Mouse (Mus musculus) lung, embryonic 16.5 days (tissue): Measurements from ENCODE around the gene Figla. TPM values are rescaled to one million over a fixed set of nuclear protein-coding genes. Genes with fewer than 3 reads are reported as not detected.
"Not testable (repeated sequence)": the region's sequence is repeated elsewhere in the genome, so short reads cannot be mapped to it uniquely, and the experiment has no call there.

Experiments
- ATAC-seq: fragments of 200-750 bp; cut with Nextera tagmentation; 2 replicates; pipeline ENCODE4 v1.8.0; 2017; ENCODE audit warnings: low read depth, mild to moderate bottlenecking, moderate library complexity
- H3K27ac ChIP-seq: fragments of 300-500 bp; sonication (generic); 2 replicates; pipeline ENCODE4 v1.5.1; 2014; ENCODE audit warnings: mild to moderate bottlenecking, control low read depth, low read length
- H3K27me3 ChIP-seq: fragments of 300-500 bp; sonication (generic); 2 replicates; pipeline ENCODE4 v1.6.1; 2014; ENCODE audit warnings: low read depth, low read length, mixed read lengths; ENCODE audit not compliant: control insufficient read depth, insufficient read depth
- H3K36me3 ChIP-seq: fragments of 300-500 bp; sonication (generic); 2 replicates; pipeline ENCODE4 v1.6.1; 2014; ENCODE audit warnings: low read length; ENCODE audit not compliant: control insufficient read depth, insufficient read depth
- H3K4me1 ChIP-seq: fragments of 300-500 bp; sonication (generic); replicated peaks from 2 replicates; pipeline ENCODE4 v1.6.1; 2014; ENCODE audit warnings: low read length, mixed read lengths; ENCODE audit not compliant: control insufficient read depth, insufficient read depth
- H3K4me2 ChIP-seq: fragments of 300-500 bp; sonication (generic); 2 replicates; pipeline ENCODE4 v1.6.1; 2014; ENCODE audit warnings: low read depth, low read length, control low read depth
- H3K4me3 ChIP-seq: fragments of 300-500 bp; sonication (generic); 2 replicates; pipeline ENCODE4 v1.5.1; 2014; ENCODE audit warnings: mild to moderate bottlenecking, low read length, control low read depth
- H3K9ac ChIP-seq: fragments of 300-500 bp; sonication (generic); 2 replicates; pipeline ENCODE4 v1.6.1; 2014; ENCODE audit warnings: low read length, control low read depth
- H3K9me3 ChIP-seq: fragments of 300-500 bp; sonication (generic); 2 replicates; pipeline ENCODE4 v1.6.1; 2016; ENCODE audit warnings: low read length; ENCODE audit not compliant: control insufficient read depth
- WGBS: fragments of 180-500 bp; shearing (Covaris S2); extraction: QIAGEN DNeasy Blood & Tissue Kit; methylation state at CpG from one replicate; pipeline ENCODE4 v1.1.7; 2014; 5-methylcytosine and 5-hydroxymethylcytosine counted together
- polyA plus RNA-seq: library from polyadenylated mRNA; unstranded; fragments of >200 nt; fragmentation: Nextera tagmentation; extraction: Ambion mirVana; gene quantifications from 2 replicates; pipeline ENCODE4 v1.2.1, GENCODE M21; 2015

The Figla gene
- polyA plus RNA-seq, result not detected in 2 replicates

DNA sequence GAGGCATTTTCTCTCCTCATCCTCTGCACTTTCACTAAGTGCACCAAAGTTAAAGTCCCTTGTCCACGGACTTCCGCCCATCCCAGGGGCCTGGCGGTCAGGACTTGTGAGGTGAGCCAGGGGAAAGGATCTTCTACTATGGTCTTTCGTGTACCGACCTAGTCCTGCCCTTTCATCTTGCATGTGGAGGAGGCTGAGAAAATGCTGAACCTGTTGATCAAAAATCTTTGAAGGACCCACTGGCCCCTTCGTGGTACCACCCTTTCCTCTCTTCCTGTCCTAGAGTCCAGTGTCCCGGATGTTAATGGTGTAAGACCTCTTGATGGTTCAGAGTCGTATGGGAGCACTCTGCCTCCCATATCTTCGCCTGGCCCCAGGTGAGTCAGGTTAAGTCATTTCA is at the start of gene Figla:
Figla (plus strand) TSS at position 301 of the 400 bp plus-strand sequence.
- WGBS, result 68% methylated on average over 9 of the region's 9 CpGs

DNA sequence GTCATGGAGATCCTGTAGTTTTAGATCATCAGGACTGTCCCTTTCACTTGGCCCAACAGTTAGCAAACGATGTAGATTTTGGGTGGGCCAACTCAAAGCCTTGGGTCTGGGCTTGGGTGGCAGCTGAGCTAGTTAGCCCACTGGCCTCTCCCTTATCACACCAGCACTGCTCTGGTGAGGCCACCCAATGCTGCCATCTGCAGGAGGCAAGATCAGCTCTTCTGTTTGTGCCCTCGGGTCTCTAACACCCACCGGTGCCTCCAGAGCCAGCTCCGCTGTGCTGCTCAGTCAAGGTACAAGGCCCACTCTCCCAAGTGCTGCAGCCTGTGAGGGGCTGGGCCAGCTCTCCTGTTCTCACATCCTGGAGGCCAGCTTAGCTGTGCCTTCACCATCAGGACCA is 49.3 kb upstream of the Figla start:
- no peaks in the 10 kb centered on the region for H3K36me3 ChIP-seq
- H3K4me3 ChIP-seq, result no peak overlapping the region
- H3K9me3 ChIP-seq, result no peaks in the 10 kb centered on the region
- no peak overlapping the region for H3K9ac ChIP-seq
- no peak overlapping the region for H3K27ac ChIP-seq
- H3K4me1 ChIP-seq, result peaks cover 2% of the 10 kb centered on the region; the same call in 1 of the 2 replicates
- no peak overlapping the region for H3K4me2 ChIP-seq
- WGBS, result 67% methylated on average over 4 of the region's 4 CpGs
- H3K27me3 ChIP-seq, result no peaks in the 10 kb centered on the region
- no peak for ATAC-seq

More for the DNA sequence above, at the start of gene Figla:
- Histone ChIP-seq H3K4me2 (no peak within 1 kb of the TSS), H3K9ac (no peak within 1 kb of the TSS), H3K9me3 (no peaks in the 10 kb centered on the region), H3K4me1 (peaks cover 7% of the 10 kb centered on the region; the same call in 1 of the 2 replicates), H3K27ac (no peak within 1 kb of the TSS), H3K4me3 (no peak within 1 kb of the TSS), H3K27me3 (no peaks in the 10 kb centered on the region), H3K36me3 (no peaks in the 10 kb centered on the region)
- no peak for ATAC-seq

DNA sequence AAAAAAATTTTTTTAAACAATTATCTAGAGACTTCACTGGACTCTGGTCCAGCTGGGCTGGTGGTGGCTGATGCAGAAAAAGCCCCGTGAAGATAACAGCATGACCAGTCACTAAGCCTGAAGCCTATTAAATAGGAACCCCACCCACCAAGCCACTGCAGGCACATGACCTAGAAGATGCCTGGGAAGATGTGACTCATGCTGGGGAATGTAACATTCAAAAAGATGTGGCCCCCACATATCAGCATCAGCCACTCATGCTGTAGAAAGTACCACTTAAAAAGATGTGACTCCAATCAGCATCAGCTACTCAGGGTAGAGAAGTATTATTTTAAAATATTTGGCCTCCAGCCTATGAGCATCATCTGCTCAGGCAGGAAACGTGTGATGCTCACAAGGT is 46.1 kb upstream of the Figla start:
- 44% methylated on average over 2 of the region's 2 CpGs for WGBS
- Histone ChIP-seq H3K9me3 (no peaks in the 10 kb centered on the region), H3K27ac (no peak overlapping the region), H3K4me3 (no peak overlapping the region), H3K36me3 (no peaks in the 10 kb centered on the region), H3K27me3 (no peaks in the 10 kb centered on the region), H3K4me2 (no peak overlapping the region), H3K9ac (no peak overlapping the region), H3K4me1 (no peaks in the 10 kb centered on the region; the same call in 1 of the 2 replicates)
- no peak for ATAC-seq

DNA sequence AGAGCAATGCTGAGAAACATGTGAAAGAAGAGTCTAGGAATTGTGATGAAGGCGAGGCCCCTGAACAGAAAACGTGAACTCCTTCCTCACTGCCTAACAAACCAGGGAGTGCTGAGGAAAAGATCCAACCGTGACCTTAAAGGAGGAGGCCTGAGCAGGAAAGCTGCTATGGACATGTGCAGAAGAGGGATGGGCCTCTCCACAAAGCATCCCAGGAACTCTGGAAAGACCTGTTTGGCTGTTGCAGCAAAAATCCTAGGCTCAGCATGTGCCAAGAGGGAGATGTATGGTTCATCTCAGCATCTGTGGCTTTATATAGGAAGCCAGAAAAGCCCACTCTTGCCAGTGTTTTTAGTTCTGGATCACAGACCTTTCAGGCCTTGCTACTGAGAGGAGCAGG is 43.3 kb upstream of the Figla start:
- H3K9ac ChIP-seq, result no peak overlapping the region
- no peaks in the 10 kb centered on the region; the same call in 1 of the 2 replicates for H3K4me1 ChIP-seq
- no peak for ATAC-seq
- no peaks in the 10 kb centered on the region for H3K9me3 ChIP-seq
- no peak overlapping the region for H3K4me3 ChIP-seq
- no peaks in the 10 kb centered on the region for H3K36me3 ChIP-seq
- no peaks in the 10 kb centered on the region for H3K27me3 ChIP-seq
- no peak overlapping the region for H3K27ac ChIP-seq
- H3K4me2 ChIP-seq, result no peak overlapping the region
- 45% methylated on average over 3 of the region's 3 CpGs for WGBS

DNA sequence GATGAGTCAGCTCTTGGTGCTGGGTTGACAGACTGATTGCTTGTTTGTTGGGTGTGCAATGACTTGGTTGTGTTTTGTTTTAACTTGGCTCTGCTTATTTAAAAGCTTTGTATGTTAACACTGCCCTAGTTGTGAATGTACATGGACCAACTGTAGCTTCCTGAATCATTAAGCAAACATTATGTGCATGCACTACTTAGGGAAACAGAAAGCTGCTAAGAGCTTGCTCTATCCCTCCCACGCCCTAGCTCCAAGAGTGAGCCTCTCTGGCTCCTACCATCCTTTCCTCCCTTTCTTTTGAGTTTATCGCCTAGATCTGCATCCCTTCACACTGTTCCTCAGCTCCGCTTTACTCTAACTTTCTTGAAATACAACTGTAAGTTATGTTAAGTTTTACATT is 42.6 kb upstream of the Figla start:
- Histone ChIP-seq H3K27ac (no peak overlapping the region), H3K4me1 (no peaks in the 10 kb centered on the region; the same call in 1 of the 2 replicates), H3K9ac (no peak overlapping the region), H3K36me3 (no peaks in the 10 kb centered on the region), H3K9me3 (no peaks in the 10 kb centered on the region), H3K4me2 (no peak overlapping the region), H3K27me3 (no peaks in the 10 kb centered on the region), H3K4me3 (no peak overlapping the region)
- WGBS, result 66% methylated on average over 3 of the region's 3 CpGs
- no peak for ATAC-seq

DNA sequence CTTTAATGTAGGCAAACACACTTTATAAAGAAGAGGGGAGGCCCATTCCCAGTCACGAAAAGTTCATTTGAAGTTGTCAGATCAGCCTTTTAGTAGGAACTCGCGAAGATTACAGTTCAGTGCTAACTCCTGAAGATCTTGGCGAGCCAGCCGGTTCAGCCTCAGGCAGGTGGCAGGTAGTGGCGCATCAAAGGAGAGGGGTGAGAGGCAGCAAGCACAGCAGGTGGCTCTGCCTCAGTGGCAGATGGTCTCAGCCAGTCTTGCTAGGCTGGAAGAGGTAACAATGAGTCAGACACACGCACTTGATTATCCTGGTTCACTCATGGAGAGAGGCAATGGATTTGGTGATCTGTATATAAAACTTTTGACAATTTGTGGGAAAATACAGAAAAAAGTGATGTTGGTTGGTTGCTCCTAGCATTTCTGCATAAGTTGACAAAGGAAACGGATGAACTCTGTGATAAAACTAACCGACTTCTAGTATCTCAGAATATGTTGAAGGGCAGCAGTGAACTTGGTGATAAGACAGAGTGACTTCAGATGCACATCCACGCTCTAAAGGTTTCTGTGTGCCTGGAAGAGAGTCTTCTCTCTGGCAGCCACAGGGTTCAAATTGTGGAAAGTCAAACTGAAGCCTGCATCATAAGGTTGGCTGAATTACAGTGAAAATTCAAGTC is 40.9 kb upstream of the Figla start:
- H3K4me1 ChIP-seq, result no peaks in the 10 kb centered on the region; the same call in 1 of the 2 replicates
- no peak overlapping the region for H3K4me2 ChIP-seq
- 46% methylated on average over 10 of the region's 10 CpGs for WGBS
- no peaks in the 10 kb centered on the region for H3K36me3 ChIP-seq
- no peak overlapping the region for H3K4me3 ChIP-seq
- no peak overlapping the region for H3K27ac ChIP-seq
- H3K27me3 ChIP-seq, result no peaks in the 10 kb centered on the region
- no peak overlapping the region for H3K9ac ChIP-seq
- no peak for ATAC-seq
- H3K9me3 ChIP-seq, result no peaks in the 10 kb centered on the region

DNA sequence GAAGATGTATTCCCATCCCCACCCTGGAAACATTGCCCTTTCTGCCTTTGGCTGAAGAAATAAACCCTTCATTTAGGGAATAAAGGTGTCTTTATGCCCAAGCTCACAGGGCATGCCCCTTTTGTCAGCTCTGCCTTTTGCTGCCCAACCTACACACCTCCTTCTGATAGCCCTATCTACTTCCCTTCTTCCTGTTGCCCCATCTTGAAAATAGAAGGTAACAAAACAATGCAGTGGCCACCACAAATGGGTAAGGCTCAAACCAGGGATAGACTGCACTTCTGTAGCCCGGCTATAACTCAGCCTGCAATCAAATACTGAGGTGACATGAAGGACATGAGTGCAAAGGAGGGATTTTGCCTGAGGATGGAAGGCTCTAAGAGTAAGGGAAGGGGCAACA is 40.2 kb upstream of the Figla start:
- no peak overlapping the region for H3K4me2 ChIP-seq
- no peaks in the 10 kb centered on the region for H3K9me3 ChIP-seq
- no peak overlapping the region for H3K4me3 ChIP-seq
- H3K27ac ChIP-seq, result no peak overlapping the region
- no peak overlapping the region for H3K9ac ChIP-seq
- H3K27me3 ChIP-seq, result no peaks in the 10 kb centered on the region
- 81% methylated on average over 1 of the region's 1 CpGs for WGBS
- ATAC-seq, result no peak
- no peaks in the 10 kb centered on the region for H3K36me3 ChIP-seq
- no peaks in the 10 kb centered on the region; the same call in 1 of the 2 replicates for H3K4me1 ChIP-seq

DNA sequence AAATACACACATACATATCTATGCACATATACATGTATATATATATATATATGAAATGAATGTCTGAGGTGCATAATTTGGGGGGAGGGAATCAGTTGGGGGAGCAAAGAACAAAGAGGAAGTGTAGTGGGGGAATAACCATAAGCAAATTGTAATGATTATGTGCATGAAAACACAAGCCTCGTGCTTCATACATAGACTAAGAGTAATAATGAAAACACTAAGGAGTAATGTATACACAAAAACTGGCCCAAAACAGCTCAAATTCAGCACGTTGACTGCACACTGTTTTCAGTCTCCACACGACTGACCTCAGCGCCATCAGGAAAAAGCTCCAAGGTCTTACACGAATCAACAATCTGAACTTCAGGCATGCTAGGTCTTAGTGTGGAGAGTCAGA is 39.7 kb upstream of the Figla start:
- H3K4me2 ChIP-seq, result no peak overlapping the region
- no peaks in the 10 kb centered on the region for H3K27me3 ChIP-seq
- no peak for ATAC-seq
- WGBS, result 67% methylated on average over 5 of the region's 5 CpGs
- H3K4me1 ChIP-seq, result no peaks in the 10 kb centered on the region; the same call in 1 of the 2 replicates
- H3K9me3 ChIP-seq, result no peaks in the 10 kb centered on the region
- no peak overlapping the region for H3K9ac ChIP-seq
- H3K4me3 ChIP-seq, result no peak overlapping the region
- no peaks in the 10 kb centered on the region for H3K36me3 ChIP-seq
- H3K27ac ChIP-seq, result no peak overlapping the region

DNA sequence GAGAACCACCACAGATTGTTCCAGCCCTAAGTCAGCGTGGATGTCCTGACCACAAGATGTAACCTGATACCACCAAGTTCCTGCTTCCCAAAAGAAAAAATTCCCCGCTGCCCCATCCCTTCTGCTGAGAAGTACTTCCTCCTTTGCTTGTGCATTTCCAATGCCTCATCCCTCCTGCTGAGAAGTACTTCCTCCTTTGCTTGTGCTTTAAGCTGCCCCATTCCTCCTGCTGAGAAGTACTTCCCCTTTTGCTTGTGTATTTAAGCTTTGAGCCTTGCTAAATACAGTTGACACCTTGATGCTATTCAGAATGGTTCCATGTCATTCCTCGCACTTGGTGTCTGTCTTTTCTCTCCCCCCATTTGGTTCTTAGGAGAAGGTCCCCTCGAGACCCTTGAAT is 37.2 kb upstream of the Figla start:
- WGBS, result 72% methylated on average over 4 of the region's 4 CpGs

More for the DNA sequence above, 37.2 kb upstream of the Figla start:
- H3K27ac ChIP-seq, H3K9ac ChIP-seq, H3K4me3 ChIP-seq, H3K27me3 ChIP-seq, H3K36me3 ChIP-seq, ATAC-seq, H3K9me3 ChIP-seq, H3K4me1 ChIP-seq, H3K4me2 ChIP-seq: not testable (repeated sequence)
